Mouse (Mus musculus) thymus, adult 2 months (tissue): ENCODE measurements at regions not wholly inside any gene's neighbourhood (a gene's known extent, or its start where the extent isn't known, plus 50 kb on each side); places are given as distances from the start of the nearest gene placed in this dataset.

Experiments used
- DNase-seq: peaks from one replicate; pipeline ENCODE4 v3.0.0; 2021
- H3K27ac ChIP-seq: fragments of 200-500 bp; 2 replicates; pipeline ENCODE4 v1.5.1; 2012; ENCODE audit warnings: low read length, control low read depth; ENCODE audit not compliant: control insufficient read depth, insufficient read depth
- H3K27me3 ChIP-seq: fragments of 200-500 bp; 2 replicates; pipeline ENCODE4 v1.6.1; 2012; ENCODE audit warnings: mild to moderate bottlenecking, low read length, moderate library complexity, mixed read lengths; ENCODE audit not compliant: control insufficient read depth, insufficient read depth
- H3K36me3 ChIP-seq: fragments of 200-500 bp; 2 replicates; pipeline ENCODE4 v1.6.1; 2012; ENCODE audit warnings: mild to moderate bottlenecking, low read length, moderate library complexity; ENCODE audit not compliant: control insufficient read depth, insufficient read depth
- H3K4me1 ChIP-seq: fragments of 200-500 bp; replicated peaks from 2 replicates; pipeline ENCODE4 v1.6.1; 2012; ENCODE audit warnings: low read length; ENCODE audit not compliant: control insufficient read depth, insufficient read depth
- H3K4me3 ChIP-seq: fragments of 200-500 bp; 2 replicates; pipeline ENCODE4 v1.5.1; 2012; ENCODE audit warnings: mild to moderate bottlenecking, low read length, control low read depth, moderate library complexity; ENCODE audit not compliant: control insufficient read depth, insufficient read depth
- CTCF ChIP-seq: fragments of 200-500 bp; IDR thresholded peaks from 2 replicates; pipeline ENCODE4 v1.5.1; 2012; ENCODE audit warnings: mild to moderate bottlenecking, control low read depth, low read length, moderate library complexity, borderline replicate concordance; ENCODE audit not compliant: control insufficient read depth, poor library complexity, insufficient read depth; ENCODE audit errors: extremely low read depth
- POLR2A ChIP-seq: fragments of 200-500 bp; IDR thresholded peaks from 2 replicates; pipeline ENCODE4 v1.6.1; 2012; ENCODE audit warnings: mild to moderate bottlenecking, low read length, control low read depth, moderate library complexity; ENCODE audit not compliant: control insufficient read depth, poor library complexity, insufficient read depth; ENCODE audit errors: extremely low read depth
- WGBS: fragments of 180-500 bp; shearing (Covaris S2); methylation state at CpG from one replicate; pipeline ENCODE4 v1.1.7; 2018; 5-methylcytosine and 5-hydroxymethylcytosine counted together

- no peak overlapping the region for H3K4me3 ChIP-seq
- H3K36me3 ChIP-seq: no peaks in the 10 kb centered on the region
- TF ChIP-seq CTCF (no peak), POLR2A (no peak)
- H3K27me3 ChIP-seq: no peaks in the 10 kb centered on the region
- 89% methylated on average over 13 of the region's 13 CpGs for WGBS
- H3K27ac ChIP-seq: no peak overlapping the region
- no peak for DNase-seq
- H3K4me1 ChIP-seq: no peaks in the 10 kb centered on the region
These were observed 688.7 kb upstream of the Ptbp2 start for GRCm38 (mm10) chr3:120472687-120473644.

GRCm38 (mm10) chr3:120471878-120472444 lies 687.7 kb upstream of the Ptbp2 start:
- no peaks in the 10 kb centered on the region for H3K36me3 ChIP-seq
- TF ChIP-seq CTCF (no peak), POLR2A (no peak)
- H3K27ac ChIP-seq: no peak overlapping the region
- H3K27me3 ChIP-seq: no peaks in the 10 kb centered on the region
- 88% methylated on average over 2 of the region's 2 CpGs for WGBS
- DNase-seq: no peak
- H3K4me1 ChIP-seq: no peaks in the 10 kb centered on the region
- no peak overlapping the region for H3K4me3 ChIP-seq

- no peak for DNase-seq
- TF ChIP-seq POLR2A (no peak), CTCF (no peak)
- no peak overlapping the region for H3K27ac ChIP-seq
- H3K27me3 ChIP-seq: no peaks in the 10 kb centered on the region
- no peak overlapping the region for H3K4me3 ChIP-seq
- no peaks in the 10 kb centered on the region for H3K36me3 ChIP-seq
- 92% methylated on average over 2 of the region's 2 CpGs for WGBS
- H3K4me1 ChIP-seq: no peaks in the 10 kb centered on the region
These were observed 684.6 kb upstream of the Ptbp2 start for GRCm38 (mm10) chr3:120468887-120469286.

GRCm38 (mm10) chr3:120460717-120461116 lies 676.5 kb upstream of the Ptbp2 start:
- TF ChIP-seq CTCF (no peak), POLR2A (no peak)
- Histone ChIP-seq H3K27me3 (no peaks in the 10 kb centered on the region), H3K4me1 (no peaks in the 10 kb centered on the region), H3K36me3 (no peaks in the 10 kb centered on the region), H3K4me3 (no peak overlapping the region), H3K27ac (no peak overlapping the region)
- DNase-seq: no peak

DNA sequence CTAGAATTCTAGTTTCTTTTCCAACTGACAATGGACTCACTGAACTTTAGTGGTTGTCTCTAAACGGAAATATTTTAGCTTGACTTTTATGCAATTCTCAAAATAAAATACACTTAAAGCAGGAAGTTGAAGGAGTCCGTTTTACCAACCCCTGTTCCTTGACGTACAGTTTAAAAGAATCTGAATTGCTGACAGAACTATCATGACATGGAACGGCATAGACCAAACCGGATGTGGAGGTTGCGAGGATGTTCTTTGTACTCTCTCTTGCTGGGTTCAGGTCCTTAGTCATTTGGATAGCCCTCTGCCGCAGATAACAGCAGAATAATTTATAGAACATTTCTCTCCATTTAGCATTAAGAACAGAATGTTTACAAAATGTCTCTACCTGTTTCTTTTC lies 673.6 kb upstream of the Ptbp2 start:
- TF ChIP-seq POLR2A (no peak), CTCF (no peak)
- H3K4me1 ChIP-seq: no peaks in the 10 kb centered on the region
- DNase-seq: no peak
- no peak overlapping the region for H3K4me3 ChIP-seq
- peak overlapping the region; percentile 77 for H3K27ac ChIP-seq
- WGBS: 28% methylated on average over 7 of the region's 7 CpGs
- no peaks in the 10 kb centered on the region for H3K36me3 ChIP-seq
- no peaks in the 10 kb centered on the region for H3K27me3 ChIP-seq

GRCm38 (mm10) chr3:120441127-120441526 lies 656.9 kb upstream of the Ptbp2 start:
- WGBS: 82% methylated on average over 4 of the region's 4 CpGs
- Histone ChIP-seq H3K27me3 (no peaks in the 10 kb centered on the region), H3K27ac (no peak overlapping the region), H3K4me3 (no peak overlapping the region), H3K4me1 (no peaks in the 10 kb centered on the region), H3K36me3 (no peaks in the 10 kb centered on the region)
- no peak for TF ChIP-seq CTCF
- TF ChIP-seq POLR2A: no peak
- no peak for DNase-seq
